Mouse (Mus musculus): ENCODE results near the gene Gm6902.
"Not testable (repeated sequence)": the region's sequence is repeated elsewhere in the genome, so short reads cannot be mapped to it uniquely, and the experiment has no call there.

Gm6902 gene

GRCm38 (mm10) chr7:23278800-23279199 is at the start of gene Gm6902:
Gm6902 (minus strand) TSS chr7:23278900.
- not testable (repeated sequence) for DNase-seq (ENCODE audit: low spot score in 2 of 2)

GRCm38 (mm10) chr7:23300892-23301291 is 22.2 kb upstream of the Gm6902 start, which contains the start of gene Nlrp4e:
Nlrp4e (plus strand) TSS chr7:23301192.
- not testable (repeated sequence) for DNase-seq (ENCODE audit: low spot score in 2 of 2)

GRCm38 (mm10) chr7:23251582-23251981 is 27.1 kb downstream of the Gm6902 start, which contains the start of gene Vmn1r166:
Vmn1r166 (minus strand) TSS chr7:23251682.
- not testable (repeated sequence) for DNase-seq (ENCODE audit: low spot score in 2 of 2)

Measured in left cerebral cortex, adult 9 months (tissue).